Mouse (Mus musculus) CH12.LX (cell line): Measurements from ENCODE around the gene Six5.

Source experiments
- CTCF ChIP-seq, 2 experiments: IDR thresholded peaks in 1 of 2; conservative IDR thresholded peaks in 1 of 2; 2 replicates each; pipeline ENCODE4 v1.5.1; 2011 to 2012; ENCODE audit warnings: low read depth in 2 of 2, low read length in 2 of 2, improper control_type of control experiment in 1 of 2, inconsistent platforms in 1 of 2, mild to moderate bottlenecking in 1 of 2, moderate library complexity in 1 of 2
- IRF4 ChIP-seq: IDR thresholded peaks from 2 replicates; pipeline ENCODE4 v1.6.1; 2014; ENCODE audit warnings: low read depth, mild to moderate bottlenecking, inconsistent platforms, low read length, improper control_type of control experiment
- JUND ChIP-seq: conservative IDR thresholded peaks from 2 replicates; pipeline ENCODE4 v1.6.1; 2011; ENCODE audit warnings: low read depth, low read length, improper control_type of control experiment
- POLR2A ChIP-seq: IDR thresholded peaks from 2 replicates; pipeline ENCODE4 v1.6.1; 2011; ENCODE audit warnings: low read depth, mild to moderate bottlenecking, improper control_type of control experiment, low read length
- RCOR1 ChIP-seq: conservative IDR thresholded peaks from 2 replicates; pipeline ENCODE4 v1.6.1; 2012; ENCODE audit warnings: low read depth, mild to moderate bottlenecking, inconsistent platforms, low read length, improper control_type of control experiment

DNA sequence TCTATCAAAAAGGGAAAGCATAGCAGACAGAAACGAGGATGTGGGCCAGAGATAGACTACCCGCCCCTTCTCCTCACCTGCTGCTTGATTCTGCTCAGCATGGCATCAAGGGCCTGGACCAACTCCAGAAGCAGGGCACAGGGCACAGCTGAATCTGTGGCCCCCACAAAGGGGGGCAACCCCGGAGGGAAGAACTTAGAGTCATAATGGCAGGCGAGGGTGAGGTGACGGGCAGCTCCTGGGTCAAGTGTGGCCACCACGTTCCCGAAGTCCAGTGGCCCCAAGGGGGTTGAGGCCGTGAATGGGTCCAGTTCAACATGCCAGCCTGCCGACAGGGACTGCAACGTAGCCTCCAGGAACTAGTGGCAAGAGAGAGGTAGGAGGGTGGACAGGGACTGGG, 52.4 kb downstream of the Six5 start:
- TF ChIP-seq CTCF (conservative IDR thresholded peaks at IDR 0.05 in 1 of 2, IDR thresholded peaks at IDR 0.05 in 1 of 2; ENCODE audit: low read depth in 2 of 2, low read length in 2 of 2) (no peak), IRF4 (no peak), JUND (no peak), POLR2A (no peak), RCOR1 (no peak)
